21 mouse cellular contexts compared by ENCODE assay signal in genomic region chr9:45797271-45797670, GRCm38 (mm10). TPM values are rescaled to one million over a fixed set of nuclear protein-coding genes. Genes with fewer than 3 reads are reported as not detected.
DNase-seq lines count a peak whose midpoint lies in the region; ATAC-seq and TF ChIP-seq lines count a peak whose summit lies in the region.
"Had no signal": no experiment of that assay in that cellular context is flagged by ENCODE, and none has a peak within 500 bp of the region (broad histone marks: within the 10 kb centered on the region; RNA-seq: fewer than 3 reads in every experiment).

No protein-coding gene starts in this region.

- no peaks in the 10 kb centered on the region for H3K36me3 ChIP-seq in hindbrain, postnatal 0 days (ENCODE audit: insufficient read depth, low read length)
- H3K36me3 ChIP-seq in hindbrain, embryonic 14.5 days (replicated peaks; ENCODE audit: control insufficient read depth, insufficient read depth), result peaks cover 25% of the 10 kb centered on the region
- peaks cover 18% of the 10 kb centered on the region for H3K36me3 ChIP-seq in midbrain, postnatal 0 days (ENCODE audit: insufficient read depth, low read length)
- H3K36me3 ChIP-seq in midbrain, embryonic 16.5 days (ENCODE audit: control insufficient read depth, insufficient read depth, low read length), result 0 out of 2 replicates have a peak, but pooled peaks cover 4% of the 10 kb centered on the region

- H3K27ac ChIP-seq in hindbrain, postnatal 0 days, result no peak overlapping the region; the same call in 1 of the 2 replicates
- H3K27ac ChIP-seq in hindbrain, embryonic 14.5 days, result no peak overlapping the region
- H3K27ac ChIP-seq in midbrain, postnatal 0 days (ENCODE audit: low read depth, low read length), result no peak overlapping the region
- no peak overlapping the region for H3K27ac ChIP-seq in midbrain, embryonic 16.5 days (ENCODE audit: low read length)
- H3K27ac ChIP-seq: embryonic facial prominence, embryonic 10.5 days; heart, embryonic 15.5 days; limb, embryonic 15.5 days; midbrain, embryonic 12.5 days had no signal

- WGBS in hindbrain, postnatal 0 days, result 63% methylated on average over 3 of the region's 3 CpGs
- 73% methylated on average over 3 of the region's 3 CpGs for WGBS in hindbrain, embryonic 14.5 days
- 73% methylated on average over 3 of the region's 3 CpGs for WGBS in midbrain, postnatal 0 days
- WGBS in midbrain, embryonic 16.5 days, result 70% methylated on average over 3 of the region's 3 CpGs

- no peak overlapping the region for H3K9ac ChIP-seq in hindbrain, postnatal 0 days (replicated peaks; ENCODE audit: low read length)
- H3K9ac ChIP-seq in hindbrain, embryonic 14.5 days, result no peak overlapping the region
- H3K9ac ChIP-seq in midbrain, postnatal 0 days (replicated peaks; ENCODE audit: low read length, poor library complexity, severe bottlenecking), result no peak overlapping the region
- no peak overlapping the region for H3K9ac ChIP-seq in midbrain, embryonic 16.5 days (ENCODE audit: low read depth, low read length)
- H3K9ac ChIP-seq: heart, embryonic 15.5 days; limb, embryonic 15.5 days; midbrain, embryonic 12.5 days had no signal

- H3K4me3 ChIP-seq in hindbrain, postnatal 0 days (ENCODE audit: low read length), result no peak overlapping the region
- no peak overlapping the region for H3K4me3 ChIP-seq in hindbrain, embryonic 14.5 days (replicated peaks; ENCODE audit: low read length)
- no peak overlapping the region for H3K4me3 ChIP-seq in midbrain, postnatal 0 days (ENCODE audit: low read depth, low read length)
- no peak overlapping the region for H3K4me3 ChIP-seq in midbrain, embryonic 16.5 days (ENCODE audit: low read depth, low read length)
- H3K4me3 ChIP-seq: embryonic facial prominence, embryonic 10.5 days; heart, embryonic 15.5 days; limb, embryonic 15.5 days; midbrain, embryonic 12.5 days had no signal

- no peaks in the 10 kb centered on the region for H3K9me3 ChIP-seq in hindbrain, postnatal 0 days (ENCODE audit: low read length)
- H3K9me3 ChIP-seq in hindbrain, embryonic 14.5 days (ENCODE audit: control insufficient read depth, low read length), result no peaks in the 10 kb centered on the region
- H3K9me3 ChIP-seq in midbrain, postnatal 0 days (ENCODE audit: low read length), result no peaks in the 10 kb centered on the region
- H3K9me3 ChIP-seq in midbrain, embryonic 16.5 days (replicated peaks; ENCODE audit: control insufficient read depth, low read length, poor library complexity, severe bottlenecking), result no peaks in the 10 kb centered on the region
- H3K9me3 ChIP-seq: embryonic facial prominence, embryonic 10.5 days; G1E; heart, embryonic 15.5 days; limb, embryonic 15.5 days; midbrain, embryonic 12.5 days had no signal

- peak; percentile 41 for TF ChIP-seq CTCF in hindbrain, postnatal 0 days (IDR thresholded peaks at IDR 0.05; ENCODE audit: low read depth)
- peak; percentile 42 for TF ChIP-seq CTCF in midbrain, postnatal 0 days (IDR thresholded peaks at IDR 0.05)

- no peak overlapping the region for H3K4me2 ChIP-seq in hindbrain, postnatal 0 days (ENCODE audit: low read depth, low read length)
- no peak overlapping the region for H3K4me2 ChIP-seq in hindbrain, embryonic 14.5 days (replicated peaks)
- no peak overlapping the region for H3K4me2 ChIP-seq in midbrain, postnatal 0 days (ENCODE audit: low read depth, low read length, poor library complexity, severe bottlenecking)
- no peak overlapping the region for H3K4me2 ChIP-seq in midbrain, embryonic 16.5 days (ENCODE audit: low read length)
- H3K4me2 ChIP-seq: heart, embryonic 15.5 days; limb, embryonic 15.5 days; midbrain, embryonic 12.5 days had no signal

- H3K27me3 ChIP-seq in hindbrain, postnatal 0 days (ENCODE audit: insufficient read depth, low read length), result no peaks in the 10 kb centered on the region
- no peaks in the 10 kb centered on the region for H3K27me3 ChIP-seq in hindbrain, embryonic 14.5 days (ENCODE audit: control insufficient read depth, insufficient read depth, low read length)
- H3K27me3 ChIP-seq in midbrain, postnatal 0 days (ENCODE audit: insufficient read depth, low read length), result no peaks in the 10 kb centered on the region
- H3K27me3 ChIP-seq in midbrain, embryonic 16.5 days (ENCODE audit: control insufficient read depth, insufficient read depth, low read depth, low read length), result no peaks in the 10 kb centered on the region
- H3K27me3 ChIP-seq: heart, embryonic 15.5 days; limb, embryonic 15.5 days; midbrain, embryonic 12.5 days had no signal

- peaks cover 7% of the 10 kb centered on the region; the same call in 1 of the 2 replicates for H3K4me1 ChIP-seq in hindbrain, postnatal 0 days (ENCODE audit: insufficient read depth, low read length)
- H3K4me1 ChIP-seq in hindbrain, embryonic 14.5 days (replicated peaks; ENCODE audit: control insufficient read depth, insufficient read depth, low read length), result no peaks in the 10 kb centered on the region; the same call in 1 of the 2 replicates
- 0 out of 2 replicates have a peak, but pooled peaks cover 3% of the 10 kb centered on the region for H3K4me1 ChIP-seq in midbrain, postnatal 0 days (ENCODE audit: insufficient read depth, low read length)
- peaks cover 7% of the 10 kb centered on the region; the same call in 1 of the 2 replicates for H3K4me1 ChIP-seq in midbrain, embryonic 16.5 days (ENCODE audit: control insufficient read depth, insufficient read depth, low read length)

- no peak for DNase-seq in hindbrain, postnatal 0 days (ENCODE audit: low spot score)
- DNase-seq in hindbrain, embryonic 14.5 days (ENCODE audit: low spot score), result no peak
- DNase-seq in midbrain, postnatal 0 days (ENCODE audit: low spot score), result no peak
- peak; percentile 48 for DNase-seq in R1 (ENCODE audit: low read depth, low spot score)
- no peak for DNase-seq in right cerebral cortex, postnatal 36 days (ENCODE audit: low spot score in 2 of 2)
- no peak for DNase-seq in yolk sac, embryonic 10.5 days (ENCODE audit: low spot score)
- DNase-seq: adrenal gland, adult 8-10 months; cerebellum, adult 8-10 months; gastrocnemius, postnatal 14 days; heart, postnatal 4 days; kidney, adult 8-10 months; kidney, postnatal 14 days; lung, adult 2 months; right cerebral cortex, postnatal 4 days; thymus, postnatal 14 days had no signal

- ATAC-seq in hindbrain, postnatal 0 days, result no peak
- no peak for ATAC-seq in hindbrain, embryonic 14.5 days (ENCODE audit: low FRiP score)
- ATAC-seq in midbrain, postnatal 0 days (ENCODE audit: low FRiP score), result no peak
- ATAC-seq in midbrain, embryonic 16.5 days, result no peak

RNA-seq across cellular contexts. Expression of gene Cep164, which starts 31.2 kb away (rescaled TPM):
- total RNA-seq in hindbrain, postnatal 0 days (2014; rRNA removed), result 13.7 and 24.6 TPM in 2 replicates
- 14.2 and 14.3 TPM in 2 replicates for polyA plus RNA-seq in hindbrain, postnatal 0 days (2015; fragmentation: Nextera tagmentation; extraction: Ambion mirVana)
- polyA plus RNA-seq in hindbrain, embryonic 14.5 days (2014; fragmentation: Nextera tagmentation; extraction: Ambion mirVana), result 8.9 and 11.5 TPM in 2 replicates
- 17.1 and 21.3 TPM in 2 replicates for total RNA-seq in midbrain, postnatal 0 days (2014; rRNA removed)
- polyA plus RNA-seq in midbrain, postnatal 0 days (2015; fragmentation: Nextera tagmentation; extraction: Ambion mirVana), result 12.2 and 17.7 TPM in 2 replicates
- polyA plus RNA-seq in midbrain, embryonic 16.5 days (2015; fragmentation: Nextera tagmentation; extraction: Ambion mirVana), result 10.7 and 12.7 TPM in 2 replicates

RNA-seq across cellular contexts. Expression of gene Bace1, which starts 41.1 kb away (rescaled TPM):
- total RNA-seq in hindbrain, postnatal 0 days (2014; rRNA removed), result 77.0 and 92.0 TPM in 2 replicates
- polyA plus RNA-seq in hindbrain, postnatal 0 days (2015; fragmentation: Nextera tagmentation; extraction: Ambion mirVana), result 39.3 TPM in 2 replicates
- polyA plus RNA-seq in hindbrain, embryonic 14.5 days (2014; fragmentation: Nextera tagmentation; extraction: Ambion mirVana), result 46.0 and 50.3 TPM in 2 replicates
- 60.7 and 77.3 TPM in 2 replicates for total RNA-seq in midbrain, postnatal 0 days (2014; rRNA removed)
- 42.0 and 46.4 TPM in 2 replicates for polyA plus RNA-seq in midbrain, postnatal 0 days (2015; fragmentation: Nextera tagmentation; extraction: Ambion mirVana)
- polyA plus RNA-seq in midbrain, embryonic 16.5 days (2015; fragmentation: Nextera tagmentation; extraction: Ambion mirVana), result 48.1 and 51.3 TPM in 2 replicates
